22 mouse cellular contexts compared by ENCODE assay signal in the genomic region with DNA sequence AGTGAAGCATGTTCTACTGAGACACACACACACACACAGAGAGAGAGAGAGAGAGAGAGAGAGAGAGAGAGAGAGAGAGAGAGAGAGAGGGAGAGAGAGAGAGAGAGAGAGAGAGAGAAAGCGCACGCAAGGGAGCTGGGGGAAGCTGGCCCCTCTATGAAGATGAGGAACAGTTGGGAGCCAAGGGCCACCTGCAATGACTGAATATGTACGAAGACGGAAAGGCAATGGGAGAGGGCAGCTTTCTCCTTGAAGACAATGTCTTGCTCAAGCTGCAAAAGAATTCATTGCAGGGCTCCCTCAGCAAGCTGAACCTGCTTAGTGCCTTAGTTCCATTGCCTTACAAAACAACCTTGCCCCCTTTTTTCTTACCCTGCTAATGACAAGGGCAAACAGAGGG.
DNase-seq lines count a peak whose midpoint lies in the region; ATAC-seq and TF ChIP-seq lines count a peak whose summit lies in the region.
"Had no signal": no experiment of that assay in that cellular context is flagged by ENCODE, and none has a peak within 500 bp of the region (broad histone marks: within the 10 kb centered on the region; RNA-seq: fewer than 3 reads in every experiment).

No protein-coding gene starts in this region.

- no peak for ATAC-seq in forebrain, postnatal 0 days
- 0 out of 2 replicates have a peak, but pooled peaks have one; percentile 19 for ATAC-seq in common myeloid progenitor, adult 5-6 weeks (replicated peaks; ENCODE audit: low read depth, poor library complexity, severe bottlenecking)
- ATAC-seq in forebrain, embryonic 16.5 days = no peak
- ATAC-seq: midbrain, embryonic 15.5 days had no signal

- no peak for DNase-seq in forebrain, embryonic 10.5 days (ENCODE audit: extremely low spot score, low spot score)
- no peak for DNase-seq in forebrain, postnatal 0 days
- DNase-seq in thymus, postnatal 25 days = peak; percentile 48
- DNase-seq in urinary bladder, postnatal 4 days (ENCODE audit: low spot score in 2 of 2) = no peak
- no peak for DNase-seq in layer of hippocampus, postnatal 10 days (ENCODE audit: low spot score in 2 of 2)
- DNase-seq in adrenal gland, postnatal 14 days = no peak
- DNase-seq: cerebellum, adult 8-10 months; gastrocnemius, postnatal 14 days; heart, adult 2 months; kidney, adult 18-20 months; kidney, postnatal 10 days; retina, postnatal 1 day had no signal

- H3K4me1 ChIP-seq in forebrain, embryonic 10.5 days = peaks cover 92% of the 10 kb centered on the region
- peaks cover 30% of the 10 kb centered on the region for H3K4me1 ChIP-seq in forebrain, postnatal 0 days (ENCODE audit: insufficient read depth)
- H3K4me1 ChIP-seq in forebrain, embryonic 16.5 days (replicated peaks; ENCODE audit: control insufficient read depth, insufficient read depth, low read length) = peaks cover 56% of the 10 kb centered on the region
- H3K4me1 ChIP-seq: liver, embryonic 15.5 days had no signal

- 29% methylated on average over 4 of the region's 4 CpGs for WGBS in forebrain, embryonic 10.5 days
- 34% methylated on average over 4 of the region's 4 CpGs for WGBS in forebrain, postnatal 0 days
- 30% methylated on average over 4 of the region's 4 CpGs for WGBS in forebrain, embryonic 16.5 days

- H3K4me2 ChIP-seq in forebrain, postnatal 0 days (ENCODE audit: low read depth) = no peak overlapping the region
- H3K4me2 ChIP-seq in forebrain, embryonic 16.5 days (ENCODE audit: low read length) = no peak overlapping the region
- H3K4me2 ChIP-seq: embryonic facial prominence, embryonic 12.5 days; liver, embryonic 15.5 days; midbrain, embryonic 15.5 days had no signal

- no peak overlapping the region for H3K9ac ChIP-seq in forebrain, postnatal 0 days
- H3K9ac ChIP-seq in forebrain, embryonic 16.5 days (replicated peaks; ENCODE audit: low read depth, low read length) = no peak overlapping the region
- H3K9ac ChIP-seq: embryonic facial prominence, embryonic 12.5 days; liver, embryonic 15.5 days; midbrain, embryonic 15.5 days had no signal

- H3K4me3 ChIP-seq in forebrain, embryonic 10.5 days = no peak overlapping the region
- no peak overlapping the region for H3K4me3 ChIP-seq in forebrain, postnatal 0 days (ENCODE audit: low read depth, low read length)
- no peak overlapping the region for H3K4me3 ChIP-seq in forebrain, embryonic 16.5 days (replicated peaks; ENCODE audit: low read length)
- H3K4me3 ChIP-seq: embryonic facial prominence, embryonic 12.5 days; erythroblast, embryonic 14.5 days; heart, adult 2 months; layer of hippocampus, adult 2 months; liver, embryonic 15.5 days; midbrain, embryonic 15.5 days had no signal

- H3K27ac ChIP-seq in forebrain, embryonic 10.5 days = peak overlapping the region; percentile 90
- no peak overlapping the region for H3K27ac ChIP-seq in forebrain, postnatal 0 days (ENCODE audit: low read depth, low read length)
- peak overlapping the region; percentile 23; the same call in 1 of the 2 replicates for H3K27ac ChIP-seq in forebrain, embryonic 16.5 days (ENCODE audit: low read length)
- H3K27ac ChIP-seq: embryonic facial prominence, embryonic 12.5 days; heart, adult 2 months; layer of hippocampus, adult 2 months; liver, embryonic 15.5 days; macrophage; midbrain, embryonic 15.5 days; stomach, postnatal 0 days had no signal

- TF ChIP-seq CTCF in forebrain, postnatal 0 days (IDR thresholded peaks at IDR 0.05; ENCODE audit: low read depth) = no peak

- H3K9me3 ChIP-seq in forebrain, embryonic 10.5 days = no peaks in the 10 kb centered on the region
- H3K9me3 ChIP-seq in forebrain, postnatal 0 days (ENCODE audit: low read length) = no peaks in the 10 kb centered on the region
- H3K9me3 ChIP-seq in forebrain, embryonic 16.5 days (ENCODE audit: control insufficient read depth, low read length) = no peaks in the 10 kb centered on the region
- H3K9me3 ChIP-seq: embryonic facial prominence, embryonic 12.5 days; G1E; liver, embryonic 15.5 days; midbrain, embryonic 15.5 days had no signal

- no peaks in the 10 kb centered on the region for H3K27me3 ChIP-seq in forebrain, embryonic 10.5 days (ENCODE audit: poor library complexity, severe bottlenecking)
- H3K27me3 ChIP-seq in forebrain, postnatal 0 days (ENCODE audit: insufficient read depth, low read length) = no peaks in the 10 kb centered on the region
- no peaks in the 10 kb centered on the region for H3K27me3 ChIP-seq in forebrain, embryonic 16.5 days (replicated peaks; ENCODE audit: control insufficient read depth, insufficient read depth, low read length)
- H3K27me3 ChIP-seq: embryonic facial prominence, embryonic 12.5 days; liver, embryonic 15.5 days; midbrain, embryonic 15.5 days had no signal

- no peaks in the 10 kb centered on the region for H3K36me3 ChIP-seq in forebrain, embryonic 10.5 days (replicated peaks)
- no peaks in the 10 kb centered on the region for H3K36me3 ChIP-seq in forebrain, postnatal 0 days (ENCODE audit: insufficient read depth)
- H3K36me3 ChIP-seq in forebrain, embryonic 16.5 days (ENCODE audit: control insufficient read depth, insufficient read depth) = no peaks in the 10 kb centered on the region
- H3K36me3 ChIP-seq: embryonic facial prominence, embryonic 12.5 days; G1E; liver, embryonic 15.5 days; midbrain, embryonic 15.5 days had no signal
